Mouse (Mus musculus) hindbrain, embryonic 16.5 days (tissue): ENCODE data around the gene Zc3h12c. TPM values are rescaled to one million over a fixed set of nuclear protein-coding genes. Genes with fewer than 3 reads are reported as not detected.

Experiments used
- ATAC-seq: fragments of 200-750 bp; cut with Nextera tagmentation; 2 replicates; pipeline ENCODE4 v1.8.0; 2017; ENCODE audit warnings: moderate TSS enrichment, moderate library complexity
- H3K27ac ChIP-seq: fragments of 300-500 bp; sonication (generic); 2 replicates; pipeline ENCODE4 v1.5.1; 2014; ENCODE audit warnings: low read depth, mild to moderate bottlenecking, control low read depth, low read length, moderate library complexity
- H3K27me3 ChIP-seq: fragments of 300-500 bp; sonication (generic); replicated peaks from 2 replicates; pipeline ENCODE4 v1.6.1; 2014; ENCODE audit warnings: low read length; ENCODE audit not compliant: control insufficient read depth, insufficient read depth
- H3K36me3 ChIP-seq: fragments of 300-500 bp; sonication (generic); 2 replicates; pipeline ENCODE4 v1.6.1; 2014; ENCODE audit warnings: mild to moderate bottlenecking, low read length, moderate library complexity, mixed read lengths; ENCODE audit not compliant: control insufficient read depth, insufficient read depth
- H3K4me1 ChIP-seq: fragments of 300-500 bp; sonication (generic); 2 replicates; pipeline ENCODE4 v1.6.1; 2014; ENCODE audit warnings: low read depth, low read length; ENCODE audit not compliant: control insufficient read depth, insufficient read depth
- H3K4me2 ChIP-seq: fragments of 300-500 bp; sonication (generic); 2 replicates; pipeline ENCODE4 v1.6.1; 2014; ENCODE audit warnings: mild to moderate bottlenecking, low read length, control low read depth, moderate library complexity
- H3K4me3 ChIP-seq: fragments of 300-500 bp; sonication (generic); 2 replicates; pipeline ENCODE4 v1.5.1; 2014; ENCODE audit warnings: mild to moderate bottlenecking, low read length, control low read depth, moderate library complexity
- H3K9ac ChIP-seq: fragments of 300-500 bp; sonication (generic); 2 replicates; pipeline ENCODE4 v1.6.1; 2014; ENCODE audit warnings: low read depth, mild to moderate bottlenecking, control low read depth, low read length, moderate library complexity
- H3K9me3 ChIP-seq: fragments of 300-500 bp; sonication (generic); 2 replicates; pipeline ENCODE4 v1.6.1; 2014; ENCODE audit warnings: mild to moderate bottlenecking, low read length, moderate library complexity; ENCODE audit not compliant: control insufficient read depth
- WGBS: fragments of 180-500 bp; shearing (Covaris S2); extraction: QIAGEN DNeasy Blood & Tissue Kit; methylation state at CpG from one replicate; pipeline ENCODE4 v1.1.7; 2014; 5-methylcytosine and 5-hydroxymethylcytosine counted together
- polyA plus RNA-seq: library from polyadenylated mRNA; unstranded; fragments of >200 nt; fragmentation: Nextera tagmentation; extraction: Ambion mirVana; gene quantifications from 2 replicates; pipeline ENCODE4 v1.2.1, GENCODE M21; 2015

The Zc3h12c gene
- polyA plus RNA-seq, 1 experiment from 2014 or later, result 3.0 TPM

GRCm38 (mm10) chr9:52155417-52155816, 13.0 kb downstream of the Zc3h12c start:
- Histone ChIP-seq H3K4me1 (peaks cover 19% of the 10 kb centered on the region), H3K36me3 (no peaks in the 10 kb centered on the region), H3K4me2 (no peak overlapping the region), H3K27ac (no peak overlapping the region), H3K4me3 (no peak overlapping the region), H3K9ac (no peak overlapping the region), H3K27me3 (no peaks in the 10 kb centered on the region), H3K9me3 (no peaks in the 10 kb centered on the region)
- no peak for ATAC-seq
- WGBS, result 89% methylated on average over 4 of the region's 4 CpGs

- no peaks in the 10 kb centered on the region for H3K36me3 ChIP-seq
- H3K27ac ChIP-seq, result no peak overlapping the region
- H3K4me1 ChIP-seq, result peaks cover 22% of the 10 kb centered on the region
- H3K4me2 ChIP-seq, result no peak overlapping the region
- H3K9me3 ChIP-seq, result no peaks in the 10 kb centered on the region
- H3K4me3 ChIP-seq, result no peak overlapping the region
- ATAC-seq, result no peak
- H3K9ac ChIP-seq, result no peak overlapping the region
- no peaks in the 10 kb centered on the region for H3K27me3 ChIP-seq
- 65% methylated on average over 7 of the region's 7 CpGs for WGBS
These were observed 14.1 kb downstream of the Zc3h12c start for GRCm38 (mm10) chr9:52154253-52154652.

GRCm38 (mm10) chr9:52152076-52152826, 16.1 kb downstream of the Zc3h12c start:
- Histone ChIP-seq H3K9ac (no peak overlapping the region), H3K4me1 (peaks cover 29% of the 10 kb centered on the region)
- 47% methylated on average over 6 of the region's 6 CpGs for WGBS

GRCm38 (mm10) chr9:52149768-52150167, 18.6 kb downstream of the Zc3h12c start:
- WGBS, result 51% methylated on average over 6 of the region's 6 CpGs
- Histone ChIP-seq H3K36me3 (no peaks in the 10 kb centered on the region), H3K4me1 (peaks cover 34% of the 10 kb centered on the region), H3K9me3 (no peaks in the 10 kb centered on the region), H3K27me3 (no peaks in the 10 kb centered on the region), H3K27ac (no peak overlapping the region), H3K9ac (no peak overlapping the region), H3K4me2 (no peak overlapping the region), H3K4me3 (no peak overlapping the region)
- no peak for ATAC-seq

More at GRCm38 (mm10) chr9:52152076-52152826, 16.1 kb downstream of the Zc3h12c start:
- H3K27ac ChIP-seq, result no peak overlapping the region
- no peaks in the 10 kb centered on the region for H3K36me3 ChIP-seq
- H3K9me3 ChIP-seq, result no peaks in the 10 kb centered on the region
- ATAC-seq, result no peak
- no peak overlapping the region for H3K4me3 ChIP-seq
- H3K27me3 ChIP-seq, result no peaks in the 10 kb centered on the region
- no peak overlapping the region for H3K4me2 ChIP-seq

GRCm38 (mm10) chr9:52149286-52149685, 19.1 kb downstream of the Zc3h12c start:
- no peaks in the 10 kb centered on the region for H3K36me3 ChIP-seq
- H3K4me3 ChIP-seq, result peak overlapping the region; percentile 30
- peaks cover 30% of the 10 kb centered on the region for H3K4me1 ChIP-seq
- H3K9me3 ChIP-seq, result no peaks in the 10 kb centered on the region
- H3K4me2 ChIP-seq, result peak overlapping the region; percentile 46
- H3K27ac ChIP-seq, result peak overlapping the region; percentile 73
- H3K9ac ChIP-seq, result no peak overlapping the region
- 13% methylated on average over 4 of the region's 4 CpGs for WGBS
- no peaks in the 10 kb centered on the region for H3K27me3 ChIP-seq
- peak; percentile 75 for ATAC-seq

GRCm38 (mm10) chr9:52148831-52149230, 19.5 kb downstream of the Zc3h12c start:
- H3K9me3 ChIP-seq, result no peaks in the 10 kb centered on the region
- peaks cover 28% of the 10 kb centered on the region for H3K4me1 ChIP-seq
- WGBS, result 23% methylated on average over 4 of the region's 4 CpGs
- peak overlapping the region; percentile 4; the same call in 1 of the 2 replicates for H3K9ac ChIP-seq
- H3K27ac ChIP-seq, result peak overlapping the region; percentile 73
- ATAC-seq, result no peak
- peak overlapping the region; percentile 46 for H3K4me2 ChIP-seq
- H3K36me3 ChIP-seq, result no peaks in the 10 kb centered on the region
- H3K27me3 ChIP-seq, result no peaks in the 10 kb centered on the region
- peak overlapping the region; percentile 30 for H3K4me3 ChIP-seq

- Histone ChIP-seq H3K27ac (peak overlapping the region; percentile 34; the same call in 1 of the 2 replicates), H3K9me3 (no peaks in the 10 kb centered on the region), H3K27me3 (no peaks in the 10 kb centered on the region), H3K4me1 (peaks cover 26% of the 10 kb centered on the region), H3K36me3 (0 out of 2 replicates have a peak, but pooled peaks cover 2% of the 10 kb centered on the region), H3K4me3 (peak overlapping the region; percentile 30), H3K4me2 (peak overlapping the region; percentile 46), H3K9ac (no peak overlapping the region)
- peak; percentile 41; the same call in 1 of the 2 replicates for ATAC-seq
- WGBS, result 13% methylated on average over 3 of the region's 3 CpGs
These were observed 20.1 kb downstream of the Zc3h12c start for GRCm38 (mm10) chr9:52148311-52148710.

GRCm38 (mm10) chr9:52146241-52146640, 22.1 kb downstream of the Zc3h12c start:
- Histone ChIP-seq H3K9me3 (no peaks in the 10 kb centered on the region), H3K4me1 (peaks cover 15% of the 10 kb centered on the region), H3K36me3 (peaks cover 4% of the 10 kb centered on the region; the same call in 1 of the 2 replicates), H3K27me3 (no peaks in the 10 kb centered on the region), H3K4me2 (peak overlapping the region; percentile 33), H3K4me3 (0 out of 2 replicates have a peak overlapping the region, but pooled peaks have one; percentile 4), H3K9ac (no peak overlapping the region), H3K27ac (0 out of 2 replicates have a peak overlapping the region, but pooled peaks have one; percentile 54)
- ATAC-seq, result peak; percentile 46; the same call in 1 of the 2 replicates
- WGBS, result 9% methylated on average over 4 of the region's 4 CpGs

GRCm38 (mm10) chr9:52132771-52133170, 35.6 kb downstream of the Zc3h12c start:
- no peak for ATAC-seq
- 74% methylated on average over 2 of the region's 2 CpGs for WGBS

More at GRCm38 (mm10) chr9:52132771-52133170, 35.6 kb downstream of the Zc3h12c start:
- H3K36me3 ChIP-seq, result peaks cover 4% of the 10 kb centered on the region; the same call in 1 of the 2 replicates
- H3K27me3 ChIP-seq, result no peaks in the 10 kb centered on the region
- no peak overlapping the region for H3K4me3 ChIP-seq
- peaks cover 3% of the 10 kb centered on the region; the same call in 1 of the 2 replicates for H3K4me1 ChIP-seq
- H3K9ac ChIP-seq, result no peak overlapping the region
- no peak overlapping the region for H3K4me2 ChIP-seq
- no peak overlapping the region for H3K27ac ChIP-seq
- no peaks in the 10 kb centered on the region for H3K9me3 ChIP-seq
